In genomic region chr7:101820295-101821030, GRCm38 (mm10) we compare ENCODE assay signal across 9 mouse cellular contexts. TPM values are rescaled to one million over a fixed set of nuclear protein-coding genes. Genes with fewer than 3 reads are reported as not detected.
DNase-seq lines count a peak whose midpoint lies in the region; ATAC-seq lines count a peak whose summit lies in the region.
"Had no signal": no experiment of that assay in that cellular context is flagged by ENCODE, and none has a peak within 500 bp of the region (broad histone marks: within the 10 kb centered on the region; RNA-seq: fewer than 3 reads in every experiment).

No protein-coding gene starts in this region.

- 2% methylated on average over 35 of the region's 35 CpGs for WGBS in forebrain, embryonic 12.5 days
- 3% methylated on average over 35 of the region's 35 CpGs for WGBS in liver, embryonic 13.5 days (ENCODE audit: insufficient replicate concordance)

- H3K4me2 ChIP-seq in forebrain, embryonic 12.5 days, result peak overlapping the region; percentile 79
- peak overlapping the region; percentile 26; the same call in 1 of the 2 replicates for H3K4me2 ChIP-seq in liver, embryonic 13.5 days

- H3K27me3 ChIP-seq in forebrain, embryonic 12.5 days, result peaks cover 81% of the 10 kb centered on the region
- H3K27me3 ChIP-seq in liver, embryonic 13.5 days, result peaks cover 83% of the 10 kb centered on the region

- H3K9ac ChIP-seq in forebrain, embryonic 12.5 days, result no peak overlapping the region
- no peak overlapping the region for H3K9ac ChIP-seq in liver, embryonic 13.5 days

- peaks cover 38% of the 10 kb centered on the region for H3K4me1 ChIP-seq in forebrain, embryonic 12.5 days
- peaks cover 19% of the 10 kb centered on the region; the same call in 1 of the 2 replicates for H3K4me1 ChIP-seq in liver, embryonic 13.5 days (replicated peaks)

- peak; percentile 33 for DNase-seq in adrenal gland, postnatal 10 days
- DNase-seq in adrenal gland, postnatal 4 days (ENCODE audit: low spot score in 2 of 2), result no peak
- peak; percentile 25 for DNase-seq in CD4-positive helper T cell, adult 2 months (ENCODE audit: low read depth, low spot score)
- DNase-seq in liver, embryonic 13.5 days, result no peak
- DNase-seq in frontal cortex, postnatal 25 days (ENCODE audit: low spot score in 2 of 2), result no peak
- no peak for DNase-seq in ovary, adult 18-20 months (ENCODE audit: low spot score)
- no peak for DNase-seq in cerebellum, adult 8-10 months

- no peak for ATAC-seq in forebrain, embryonic 12.5 days (ENCODE audit: low FRiP score)
- ATAC-seq in liver, embryonic 13.5 days (ENCODE audit: low read depth), result no peak

- H3K36me3 ChIP-seq in forebrain, embryonic 12.5 days (replicated peaks), result peaks cover 19% of the 10 kb centered on the region
- peaks cover 8% of the 10 kb centered on the region; the same call in 1 of the 2 replicates for H3K36me3 ChIP-seq in liver, embryonic 13.5 days

- peak overlapping the region; percentile 45 for H3K4me3 ChIP-seq in forebrain, embryonic 12.5 days (replicated peaks)
- H3K4me3 ChIP-seq in liver, embryonic 13.5 days (replicated peaks), result no peak overlapping the region; the same call in 1 of the 2 replicates

- H3K9me3 ChIP-seq in forebrain, embryonic 12.5 days, result no peaks in the 10 kb centered on the region
- no peaks in the 10 kb centered on the region for H3K9me3 ChIP-seq in liver, embryonic 13.5 days (replicated peaks)

- H3K27ac ChIP-seq in forebrain, embryonic 12.5 days, result no peak overlapping the region
- no peak overlapping the region for H3K27ac ChIP-seq in liver, embryonic 13.5 days

RNA-seq across cellular contexts. Expression of gene Phox2a, which starts 2.4 kb away (rescaled TPM):
- 10 to 100 TPM; 20.9 to 32.4 TPM for total RNA-seq in adrenal gland, postnatal 10 days (2021)
- 10 to 100 TPM; 56.2 to 66.9 TPM for total RNA-seq in adrenal gland, postnatal 4 days (2021)
- polyA plus RNA-seq in forebrain, embryonic 12.5 days (2016; fragmentation: Nextera tagmentation; extraction: Ambion mirVana), result not detected in 2 replicates
- polyA plus RNA-seq in liver, embryonic 13.5 days (2015; fragmentation: Nextera tagmentation; extraction: Ambion mirVana), result not detected in 2 replicates
- total RNA-seq: gastrocnemius, postnatal 36 days had no signal

RNA-seq across cellular contexts. Expression of gene Inppl1, which starts 17.6 kb away (rescaled TPM):
- 10 to 100 TPM; 72.5 to 98.1 TPM for total RNA-seq in adrenal gland, postnatal 10 days (2021)
- total RNA-seq in adrenal gland, postnatal 4 days (2021), result 100 to 1,000 TPM in 1 of 2 experiments, 10 to 100 TPM in 1; 89.5 to 100 TPM
- 33.0 and 41.4 TPM in 2 replicates for polyA plus RNA-seq in forebrain, embryonic 12.5 days (2016; fragmentation: Nextera tagmentation; extraction: Ambion mirVana)
- polyA plus RNA-seq in liver, embryonic 13.5 days (2015; fragmentation: Nextera tagmentation; extraction: Ambion mirVana), result 3.6 and 5.2 TPM in 2 replicates

RNA-seq across cellular contexts. Expression of gene Folr2, which starts 36.5 kb away (rescaled TPM):
- 1 to 10 TPM; 4.5 to 6.2 TPM for total RNA-seq in adrenal gland, postnatal 10 days (2021)
- 1 to 10 TPM; 2.8 to 3.0 TPM for total RNA-seq in adrenal gland, postnatal 4 days (2021)
- 1.4 and 1.9 TPM in 2 replicates for polyA plus RNA-seq in forebrain, embryonic 12.5 days (2016; fragmentation: Nextera tagmentation; extraction: Ambion mirVana)
- polyA plus RNA-seq in liver, embryonic 13.5 days (2015; fragmentation: Nextera tagmentation; extraction: Ambion mirVana), result 3.6 and 4.4 TPM in 2 replicates

RNA-seq across cellular contexts. Expression of gene Anapc15, which starts 43.1 kb away (rescaled TPM):
- total RNA-seq in adrenal gland, postnatal 10 days (2021), result 10 to 100 TPM; 27.4 to 28.5 TPM
- 10 to 100 TPM; 34.3 to 35.5 TPM for total RNA-seq in adrenal gland, postnatal 4 days (2021)
- polyA plus RNA-seq in forebrain, embryonic 12.5 days (2016; fragmentation: Nextera tagmentation; extraction: Ambion mirVana), result 93.1 and 96.9 TPM in 2 replicates
- 66.2 and 71.8 TPM in 2 replicates for polyA plus RNA-seq in liver, embryonic 13.5 days (2015; fragmentation: Nextera tagmentation; extraction: Ambion mirVana)

RNA-seq across cellular contexts. Expression of gene Folr1, which starts 50.1 kb away (rescaled TPM):
- total RNA-seq in adrenal gland, postnatal 10 days (2021), result 1 to 10 TPM; 1.7 to 2.3 TPM
- total RNA-seq in adrenal gland, postnatal 4 days (2021), result 10 to 100 TPM in 1 of 2 experiments, 1 to 10 TPM in 1; 1.9 to 29.1 TPM
- polyA plus RNA-seq in forebrain, embryonic 12.5 days (2016; fragmentation: Nextera tagmentation; extraction: Ambion mirVana), result 5.5 and 8.2 TPM in 2 replicates
- polyA plus RNA-seq in liver, embryonic 13.5 days (2015; fragmentation: Nextera tagmentation; extraction: Ambion mirVana), result 0.38 and 0.41 TPM in 2 replicates

Comparison
In these comparisons a context has a peak if more than half of its experiments do, and no peak if none do; other contexts are left out.
1. DNase-seq: peak in adrenal gland, postnatal 10 days (single experiment) and CD4-positive helper T cell, adult 2 months (single experiment); none in adrenal gland, postnatal 4 days (0 of 2), liver, embryonic 13.5 days (single experiment), frontal cortex, postnatal 25 days (0 of 2), ovary, adult 18-20 months (single experiment) and cerebellum, adult 8-10 months (single experiment).